Mouse (Mus musculus): ENCODE data around the gene Gm10945.

Gene Gm10945

GRCm38 (mm10) chr10:6761287-6761811 lies at the start of gene Gm10945:
TSS of gene Gm10945 (minus strand) at chr10:6761761.
- DNase-seq (ENCODE audit: low read depth in 2 of 2, low spot score in 2 of 2) = no peak

GRCm38 (mm10) chr10:6790226-6790625 lies 28.7 kb upstream of the Gm10945 start:
- DNase-seq (ENCODE audit: low read depth in 2 of 2, low spot score in 2 of 2) = no peak

GRCm38 (mm10) chr10:6788517-6789237 lies 27.1 kb upstream of the Gm10945 start:
- no peak for DNase-seq (ENCODE audit: low read depth in 2 of 2, low spot score in 2 of 2)

- DNase-seq (ENCODE audit: low read depth in 2 of 2, low spot score in 2 of 2) = no peak
Measured at GRCm38 (mm10) chr10:6758206-6758605, 3.4 kb downstream of the Gm10945 start, which contains the start of gene Oprm1. TSS of gene Oprm1 (plus strand) at chr10:6758506.

- no peak for DNase-seq (ENCODE audit: low read depth in 2 of 2, low spot score in 2 of 2)
Measured at GRCm38 (mm10) chr10:6753375-6753774, 8.2 kb downstream of the Gm10945 start.

- DNase-seq (ENCODE audit: low read depth in 2 of 2, low spot score in 2 of 2) = no peak
Measured at GRCm38 (mm10) chr10:6728469-6728868, 33.1 kb downstream of the Gm10945 start.

GRCm38 (mm10) chr10:6723765-6724164 lies 37.8 kb downstream of the Gm10945 start:
- no peak for DNase-seq (ENCODE audit: low read depth in 2 of 2, low spot score in 2 of 2)

- DNase-seq (ENCODE audit: low read depth in 2 of 2, low spot score in 2 of 2) = no peak
Measured at GRCm38 (mm10) chr10:6717181-6717948, 44.2 kb downstream of the Gm10945 start.

- DNase-seq (ENCODE audit: low read depth in 2 of 2, low spot score in 2 of 2) = no peak
Measured at GRCm38 (mm10) chr10:6705226-6705885, 56.2 kb downstream of the Gm10945 start.

- DNase-seq (ENCODE audit: low read depth in 2 of 2, low spot score in 2 of 2) = no peak
Measured at GRCm38 (mm10) chr10:6694218-6694850, 67.2 kb downstream of the Gm10945 start.
